Mouse (Mus musculus) midbrain, embryonic 11.5 days (tissue): ENCODE measurements around the gene Pcolce. TPM values are rescaled to one million over a fixed set of nuclear protein-coding genes. Genes with fewer than 3 reads are reported as not detected.

Experiments
- ATAC-seq: fragments of 200-750 bp; cut with Nextera tagmentation; 2 replicates; pipeline ENCODE4 v1.8.0; 2017; ENCODE audit warnings: moderate TSS enrichment, moderate library complexity; ENCODE audit not compliant: low FRiP score
- DNase-seq: peaks from one replicate; pipeline ENCODE4 v3.0.0; 2015; ENCODE audit warnings: low spot score; ENCODE audit errors: missing footprints
- H3K27ac ChIP-seq: fragments of 300-500 bp; sonication (generic); 2 replicates; pipeline ENCODE4 v1.5.1; 2014; ENCODE audit warnings: low read depth, low read length
- H3K27me3 ChIP-seq: fragments of 300-500 bp; sonication (generic); 2 replicates; pipeline ENCODE4 v1.6.1; 2014; ENCODE audit warnings: mild to moderate bottlenecking, low read length, moderate library complexity, mixed read lengths; ENCODE audit not compliant: control insufficient read depth, insufficient read depth
- H3K36me3 ChIP-seq: fragments of 300-500 bp; sonication (generic); 2 replicates; pipeline ENCODE4 v1.6.1; 2014; ENCODE audit warnings: mild to moderate bottlenecking, low read length, moderate library complexity, mixed read lengths; ENCODE audit not compliant: control insufficient read depth, insufficient read depth
- H3K4me1 ChIP-seq: fragments of 300-500 bp; sonication (generic); 2 replicates; pipeline ENCODE4 v1.6.1; 2014; ENCODE audit warnings: low read length; ENCODE audit not compliant: control insufficient read depth, insufficient read depth
- H3K4me2 ChIP-seq: fragments of 300-500 bp; sonication (generic); 2 replicates; pipeline ENCODE4 v1.6.1; 2014; ENCODE audit warnings: mild to moderate bottlenecking, moderate library complexity
- H3K4me3 ChIP-seq: fragments of 300-500 bp; sonication (generic); 2 replicates; pipeline ENCODE4 v1.5.1; 2014; ENCODE audit warnings: low read depth, low read length
- H3K9ac ChIP-seq: fragments of 300-500 bp; sonication (generic); 2 replicates; pipeline ENCODE4 v1.6.1; 2014; ENCODE audit warnings: low read length
- H3K9me3 ChIP-seq: fragments of 300-500 bp; sonication (generic); 2 replicates; pipeline ENCODE4 v1.6.1; 2016; ENCODE audit warnings: low read length; ENCODE audit not compliant: control insufficient read depth
- WGBS: fragments of 180-500 bp; shearing (Covaris S2); extraction: QIAGEN DNeasy Blood & Tissue Kit; methylation state at CpG from one replicate; pipeline ENCODE4 v1.1.7; 2014; 5-methylcytosine and 5-hydroxymethylcytosine counted together
- polyA plus RNA-seq: library from polyadenylated mRNA; unstranded; fragments of >200 nt; fragmentation: Nextera tagmentation; extraction: Ambion mirVana; gene quantifications from 2 replicates; pipeline ENCODE4 v1.2.1, GENCODE M21; 2014

Pcolce gene
- polyA plus RNA-seq, 1 experiment from 2014 or later: 58.8 TPM

- Histone ChIP-seq H3K4me1 (peaks cover 15% of the 10 kb centered on the region), H3K27ac (no peak overlapping the region), H3K4me2 (no peak overlapping the region), H3K9me3 (no peaks in the 10 kb centered on the region), H3K36me3 (peaks cover 2% of the 10 kb centered on the region; the same call in 1 of the 2 replicates), H3K4me3 (no peak overlapping the region), H3K9ac (no peak overlapping the region), H3K27me3 (peaks cover 27% of the 10 kb centered on the region)
- DNase-seq (no peak), ATAC-seq (no peak)
- WGBS: 78% methylated on average over 9 of the region's 9 CpGs
Observed at GRCm38 (mm10) chr5:137647827-137648601, 34.4 kb upstream of the Pcolce start.

- WGBS: 13% methylated on average over 11 of the region's 11 CpGs
- H3K27ac ChIP-seq: no peak within 1 kb of the TSS
- 0 out of 2 replicates have a peak within 1 kb of the TSS, but pooled peaks have one; percentile 14 for H3K4me3 ChIP-seq
- no peaks in the 10 kb centered on the region for H3K9me3 ChIP-seq
- H3K27me3 ChIP-seq: peaks cover 27% of the 10 kb centered on the region
- peaks cover 7% of the 10 kb centered on the region for H3K36me3 ChIP-seq
- DNase-seq (no peak), ATAC-seq (no peak)
- H3K9ac ChIP-seq: no peak within 1 kb of the TSS
- H3K4me1 ChIP-seq: peaks cover 15% of the 10 kb centered on the region
- H3K4me2 ChIP-seq: peak within 1 kb of the TSS; percentile 33
Observed at GRCm38 (mm10) chr5:137645652-137646091, 32.1 kb upstream of the Pcolce start, which contains the start of gene Irs3. Gene Irs3 (minus strand): TSS chr5:137645714.

- no peak for ATAC-seq
- Histone ChIP-seq H3K27ac (no peak overlapping the region), H3K4me3 (0 out of 2 replicates have a peak overlapping the region, but pooled peaks have one; percentile 14), H3K4me2 (peak overlapping the region; percentile 33), H3K4me1 (peaks cover 11% of the 10 kb centered on the region), H3K36me3 (peaks cover 12% of the 10 kb centered on the region), H3K9ac (no peak overlapping the region), H3K9me3 (no peaks in the 10 kb centered on the region), H3K27me3 (peaks cover 27% of the 10 kb centered on the region)
- 3% methylated on average over 44 of the region's 44 CpGs for WGBS
- peak; percentile 92 for DNase-seq
Observed at GRCm38 (mm10) chr5:137645091-137645651, 31.6 kb upstream of the Pcolce start.

GRCm38 (mm10) chr5:137644484-137644883 is 30.9 kb upstream of the Pcolce start:
- no peak overlapping the region for H3K9ac ChIP-seq
- 32% methylated on average over 19 of the region's 19 CpGs for WGBS
- no peak overlapping the region for H3K27ac ChIP-seq
- H3K27me3 ChIP-seq: peaks cover 27% of the 10 kb centered on the region
- H3K36me3 ChIP-seq: peaks cover 17% of the 10 kb centered on the region
- DNase-seq (peak; percentile 89), ATAC-seq (no peak)
- no peaks in the 10 kb centered on the region for H3K9me3 ChIP-seq
- no peak overlapping the region for H3K4me3 ChIP-seq
- H3K4me2 ChIP-seq: no peak overlapping the region
- peaks cover 4% of the 10 kb centered on the region; the same call in 1 of the 2 replicates for H3K4me1 ChIP-seq

GRCm38 (mm10) chr5:137642886-137643285 is 29.3 kb upstream of the Pcolce start:
- Histone ChIP-seq H3K4me1 (0 out of 2 replicates have a peak, but pooled peaks cover 2% of the 10 kb centered on the region), H3K9ac (no peak overlapping the region), H3K9me3 (no peaks in the 10 kb centered on the region), H3K4me2 (no peak overlapping the region), H3K27ac (no peak overlapping the region), H3K4me3 (no peak overlapping the region), H3K27me3 (peaks cover 27% of the 10 kb centered on the region), H3K36me3 (peaks cover 25% of the 10 kb centered on the region)
- WGBS: 58% methylated on average over 4 of the region's 4 CpGs
- DNase-seq (no peak), ATAC-seq (no peak)

DNA sequence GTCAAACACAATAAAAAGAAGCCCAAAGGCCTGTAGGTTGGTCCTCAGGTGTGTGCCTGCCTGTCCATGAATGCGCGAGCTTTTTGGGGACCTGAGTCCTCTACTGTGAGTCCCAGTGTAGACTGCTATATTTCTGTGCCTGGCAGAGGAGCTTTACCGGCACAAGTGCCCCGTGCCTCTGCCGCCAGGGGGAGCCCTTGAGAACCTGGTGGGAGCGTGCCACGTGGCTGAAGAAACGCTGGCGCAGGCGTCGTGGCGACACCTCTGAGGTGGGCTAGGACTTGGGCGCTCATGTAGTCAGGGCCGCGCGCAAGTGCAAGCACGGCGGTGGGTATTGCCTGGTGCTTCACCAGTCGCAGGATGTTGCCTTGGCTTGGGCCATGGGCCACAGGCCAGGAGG is 27.5 kb upstream of the Pcolce start, which contains the start of gene Sap25:
Sap25 (plus strand) TSS at position 281 of the 400 bp plus-strand sequence.
- Histone ChIP-seq H3K36me3 (peaks cover 28% of the 10 kb centered on the region), H3K27ac (no peak within 1 kb of the TSS), H3K9ac (no peak within 1 kb of the TSS), H3K9me3 (no peaks in the 10 kb centered on the region), H3K4me2 (no peak within 1 kb of the TSS), H3K4me1 (0 out of 2 replicates have a peak, but pooled peaks cover 2% of the 10 kb centered on the region), H3K27me3 (peaks cover 24% of the 10 kb centered on the region), H3K4me3 (no peak within 1 kb of the TSS)
- no peak for ATAC-seq
- peak; percentile 74 for DNase-seq
- WGBS: 83% methylated on average over 19 of the region's 19 CpGs

- H3K9me3 ChIP-seq: no peaks in the 10 kb centered on the region
- no peak overlapping the region for H3K4me3 ChIP-seq
- ATAC-seq: no peak
- no peak for DNase-seq
- no peak overlapping the region for H3K9ac ChIP-seq
- H3K27ac ChIP-seq: no peak overlapping the region
- peaks cover 28% of the 10 kb centered on the region for H3K36me3 ChIP-seq
- H3K4me1 ChIP-seq: no peaks in the 10 kb centered on the region
- WGBS: 85% methylated on average over 7 of the region's 7 CpGs
- H3K4me2 ChIP-seq: no peak overlapping the region
- H3K27me3 ChIP-seq: peaks cover 8% of the 10 kb centered on the region
Observed at GRCm38 (mm10) chr5:137639472-137639871, 25.9 kb upstream of the Pcolce start.

GRCm38 (mm10) chr5:137633397-137634084 is 20.0 kb upstream of the Pcolce start:
- no peak overlapping the region for H3K27ac ChIP-seq
- peaks cover 6% of the 10 kb centered on the region for H3K36me3 ChIP-seq
- DNase-seq (no peak), ATAC-seq (no peak)
- 83% methylated on average over 12 of the region's 12 CpGs for WGBS
- H3K4me1 ChIP-seq: peaks cover 20% of the 10 kb centered on the region
- no peak overlapping the region for H3K4me2 ChIP-seq
- no peak overlapping the region for H3K9ac ChIP-seq
- H3K4me3 ChIP-seq: no peak overlapping the region
- H3K27me3 ChIP-seq: no peaks in the 10 kb centered on the region
- H3K9me3 ChIP-seq: no peaks in the 10 kb centered on the region
